Comparison of ENCODE assay signal across 20 mouse cellular contexts in genomic region chr14:18637739-18638138, GRCm38 (mm10).
"Had no signal": no experiment of that assay in that cellular context is flagged by ENCODE, and none has a peak within 500 bp of the region (broad histone marks: within the 10 kb centered on the region; RNA-seq: fewer than 3 reads in every experiment).

No protein-coding gene starts in this region.

- ATAC-seq: intestine, embryonic 15.5 days; midbrain, embryonic 13.5 days; midbrain, embryonic 16.5 days had no signal

- H3K4me2 ChIP-seq: intestine, embryonic 15.5 days; limb, embryonic 12.5 days; limb, embryonic 15.5 days; liver, embryonic 11.5 days; lung, embryonic 15.5 days; midbrain, embryonic 13.5 days; neural tube, embryonic 13.5 days had no signal

- H3K4me1 ChIP-seq: intestine, embryonic 15.5 days; limb, embryonic 12.5 days; limb, embryonic 15.5 days; lung, embryonic 15.5 days; megakaryocyte, embryonic 14.5 days; midbrain, embryonic 10.5 days had no signal

- DNase-seq: kidney, adult 11 months; kidney, adult 9 months; kidney, postnatal 14 days; kidney, postnatal 4 days; left cerebral cortex, postnatal 4 days; thymus, adult 18-20 months; thymus, postnatal 14 days; thymus, postnatal 4 days had no signal

- H3K9ac ChIP-seq: intestine, embryonic 15.5 days; limb, embryonic 12.5 days; limb, embryonic 15.5 days; liver, embryonic 14.5 days; lung, embryonic 15.5 days; midbrain, embryonic 13.5 days; neural tube, embryonic 13.5 days had no signal

- H3K27me3 ChIP-seq: intestine, embryonic 15.5 days; limb, embryonic 12.5 days; limb, embryonic 15.5 days; lung, embryonic 15.5 days; megakaryocyte, embryonic 14.5 days; midbrain, embryonic 13.5 days; neural tube, embryonic 13.5 days had no signal

- H3K4me3 ChIP-seq: intestine, embryonic 15.5 days; limb, embryonic 12.5 days; limb, embryonic 15.5 days; lung, embryonic 15.5 days; megakaryocyte, embryonic 14.5 days; midbrain, embryonic 10.5 days; midbrain, embryonic 13.5 days; myocyte; neural tube, embryonic 13.5 days had no signal

- H3K9me3 ChIP-seq: intestine, embryonic 15.5 days; limb, embryonic 12.5 days; limb, embryonic 15.5 days; lung, embryonic 15.5 days; midbrain, embryonic 10.5 days; midbrain, embryonic 13.5 days; neural tube, embryonic 13.5 days had no signal

- H3K27ac ChIP-seq: intestine, embryonic 15.5 days; limb, embryonic 12.5 days; limb, embryonic 15.5 days; liver, embryonic 14.5 days; lung, embryonic 15.5 days; midbrain, embryonic 10.5 days; midbrain, embryonic 13.5 days; neural tube, embryonic 13.5 days had no signal

- H3K36me3 ChIP-seq: intestine, embryonic 15.5 days; limb, embryonic 12.5 days; limb, embryonic 15.5 days; lung, embryonic 15.5 days; midbrain, embryonic 10.5 days; midbrain, embryonic 13.5 days; neural tube, embryonic 13.5 days had no signal
